Mouse (Mus musculus): ENCODE results near the gene Olfr63. TPM values are rescaled to one million over a fixed set of nuclear protein-coding genes. Genes with fewer than 3 reads are reported as not detected.

The Olfr63 gene
- not detected for polyA plus RNA-seq (2014; fragmentation: Illumina TruSeq; extraction: RNeasy Lipid Tissue Mini Kit (QIAGEN cat#74804); ENCODE audit: low read depth, low replicate concordance)

GRCm38 (mm10) chr17:33264376-33264775, at the start of gene Olfr63:
Olfr63 (plus strand) TSS chr17:33264676.

GRCm38 (mm10) chr17:33221590-33221989, 42.9 kb upstream of the Olfr63 start, which contains the start of gene Olfr1564:
Olfr1564 (minus strand) TSS chr17:33221690.

GRCm38 (mm10) chr17:33254530-33255318, 9.8 kb upstream of the Olfr63 start, which contains the start of gene Zfp955a:
Zfp955a (minus strand) TSS chr17:33255145.

GRCm38 (mm10) chr17:33289039-33289875, 24.8 kb downstream of the Olfr63 start, which contains the start of gene Zfp955b:
Zfp955b (plus strand) TSS chr17:33289544.

Other genes starting within 250 kb of the Olfr63 start
- gene Zfp763, start 231.3 kb upstream of the Olfr63 start, polyA plus RNA-seq (2014; fragmentation: Illumina TruSeq; extraction: RNeasy Lipid Tissue Mini Kit (QIAGEN cat#74804); ENCODE audit: low read depth, low replicate concordance): 5.7 TPM
- gene 4921501E09Rik, start 196.6 kb upstream of the Olfr63 start, polyA plus RNA-seq (2014; fragmentation: Illumina TruSeq; extraction: RNeasy Lipid Tissue Mini Kit (QIAGEN cat#74804); ENCODE audit: low read depth, low replicate concordance): not detected
- gene Zfp563, start 175.4 kb upstream of the Olfr63 start, polyA plus RNA-seq (2014; fragmentation: Illumina TruSeq; extraction: RNeasy Lipid Tissue Mini Kit (QIAGEN cat#74804); ENCODE audit: low read depth, low replicate concordance): 8.6 TPM
- gene Morc2b, start 125.0 kb upstream of the Olfr63 start, polyA plus RNA-seq (2014; fragmentation: Illumina TruSeq; extraction: RNeasy Lipid Tissue Mini Kit (QIAGEN cat#74804); ENCODE audit: low read depth, low replicate concordance): not detected
- gene Olfr55, start 96.2 kb upstream of the Olfr63 start, polyA plus RNA-seq (2014; fragmentation: Illumina TruSeq; extraction: RNeasy Lipid Tissue Mini Kit (QIAGEN cat#74804); ENCODE audit: low read depth, low replicate concordance): not detected
- gene Olfr239, start 73.4 kb upstream of the Olfr63 start, polyA plus RNA-seq (2014; fragmentation: Illumina TruSeq; extraction: RNeasy Lipid Tissue Mini Kit (QIAGEN cat#74804); ENCODE audit: low read depth, low replicate concordance): not detected
- not detected for gene Olfr1564, start 43.0 kb upstream of the Olfr63 start, polyA plus RNA-seq (2014; fragmentation: Illumina TruSeq; extraction: RNeasy Lipid Tissue Mini Kit (QIAGEN cat#74804); ENCODE audit: low read depth, low replicate concordance)
- gene Zfp955a, start 9.5 kb upstream of the Olfr63 start, polyA plus RNA-seq (2014; fragmentation: Illumina TruSeq; extraction: RNeasy Lipid Tissue Mini Kit (QIAGEN cat#74804); ENCODE audit: low read depth, low replicate concordance): 13.7 TPM
- 7.9 TPM for gene Zfp955b, start 24.9 kb downstream of the Olfr63 start, polyA plus RNA-seq (2014; fragmentation: Illumina TruSeq; extraction: RNeasy Lipid Tissue Mini Kit (QIAGEN cat#74804); ENCODE audit: low read depth, low replicate concordance)
- gene Zfp81, start 94.2 kb downstream of the Olfr63 start, polyA plus RNA-seq (2014; fragmentation: Illumina TruSeq; extraction: RNeasy Lipid Tissue Mini Kit (QIAGEN cat#74804); ENCODE audit: low read depth, low replicate concordance): 8.5 TPM
- gene Zfp101, start 130.0 kb downstream of the Olfr63 start, polyA plus RNA-seq (2014; fragmentation: Illumina TruSeq; extraction: RNeasy Lipid Tissue Mini Kit (QIAGEN cat#74804); ENCODE audit: low read depth, low replicate concordance): 14.7 TPM
- gene Actl9, start 168.2 kb downstream of the Olfr63 start, polyA plus RNA-seq (2014; fragmentation: Illumina TruSeq; extraction: RNeasy Lipid Tissue Mini Kit (QIAGEN cat#74804); ENCODE audit: low read depth, low replicate concordance): not detected